Mouse (Mus musculus) hindbrain, embryonic 15.5 days (tissue): ENCODE measurements around the gene Plekho1. TPM values are rescaled to one million over a fixed set of nuclear protein-coding genes. Genes with fewer than 3 reads are reported as not detected.
"Not testable (repeated sequence)": the region's sequence is repeated elsewhere in the genome, so short reads cannot be mapped to it uniquely, and the experiment has no call there.

ENCODE experiments used
- ATAC-seq: fragments of 200-750 bp; cut with Nextera tagmentation; 2 replicates; pipeline ENCODE4 v1.8.0; 2017; ENCODE audit warnings: low read depth, moderate number of reproducible peaks, moderate TSS enrichment; ENCODE audit not compliant: low FRiP score
- H3K27ac ChIP-seq: fragments of 300-500 bp; sonication (generic); replicated peaks from 2 replicates; pipeline ENCODE4 v1.5.1; 2015; ENCODE audit warnings: mild to moderate bottlenecking, inconsistent platforms
- H3K27me3 ChIP-seq: fragments of 300-500 bp; sonication (generic); 2 replicates; pipeline ENCODE4 v1.6.1; 2015; ENCODE audit warnings: control low read depth, inconsistent platforms
- H3K36me3 ChIP-seq: fragments of 300-500 bp; sonication (generic); 2 replicates; pipeline ENCODE4 v1.6.1; 2015; ENCODE audit warnings: control low read depth, inconsistent platforms
- H3K4me1 ChIP-seq: fragments of 300-500 bp; sonication (generic); replicated peaks from 2 replicates; pipeline ENCODE4 v1.6.1; 2015; ENCODE audit warnings: control low read depth, inconsistent platforms
- H3K4me2 ChIP-seq: fragments of 300-500 bp; sonication (generic); 2 replicates; pipeline ENCODE4 v1.6.1; 2015; ENCODE audit warnings: moderate library complexity, mild to moderate bottlenecking, inconsistent platforms
- H3K4me3 ChIP-seq: fragments of 300-500 bp; sonication (generic); 2 replicates; pipeline ENCODE4 v1.5.1; 2015; ENCODE audit warnings: mild to moderate bottlenecking, inconsistent platforms
- H3K9ac ChIP-seq: fragments of 300-500 bp; sonication (generic); 2 replicates; pipeline ENCODE4 v1.6.1; 2015; ENCODE audit warnings: inconsistent platforms
- H3K9me3 ChIP-seq: fragments of 300-500 bp; sonication (generic); 2 replicates; pipeline ENCODE4 v1.6.1; 2016; ENCODE audit warnings: control low read depth, inconsistent platforms
- WGBS: fragments of 180-500 bp; shearing (Covaris S2); methylation state at CpG from one replicate; pipeline ENCODE4 v1.1.7; 2015; 5-methylcytosine and 5-hydroxymethylcytosine counted together
- polyA plus RNA-seq: library from polyadenylated mRNA; unstranded; fragments of >200 nt; fragmentation: Nextera tagmentation; extraction: Ambion mirVana; gene quantifications from 2 replicates; pipeline ENCODE4 v1.2.1, GENCODE M21; 2015

The Plekho1 gene
- polyA plus RNA-seq, 1 experiment from 2014 or later, result 49.5 TPM

- peak overlapping the region; percentile 29; the same call in 1 of the 2 replicates for H3K9ac ChIP-seq
- H3K36me3 ChIP-seq, result no peaks in the 10 kb centered on the region
- peak overlapping the region; percentile 53; the same call in 1 of the 2 replicates for H3K27ac ChIP-seq
- no peaks in the 10 kb centered on the region for H3K27me3 ChIP-seq
- H3K4me1 ChIP-seq, result peaks cover 10% of the 10 kb centered on the region
- peak overlapping the region; percentile 66 for H3K4me2 ChIP-seq
- no peak for ATAC-seq
- WGBS, result 74% methylated on average over 12 of the region's 12 CpGs
- H3K4me3 ChIP-seq, result peak overlapping the region; percentile 30
- no peaks in the 10 kb centered on the region for H3K9me3 ChIP-seq
Observed at GRCm38 (mm10) chr3:95972251-95972872, 23.4 kb downstream of the Plekho1 start.

- H3K27me3 ChIP-seq, H3K4me2 ChIP-seq, H3K9me3 ChIP-seq, H3K9ac ChIP-seq, H3K4me3 ChIP-seq, H3K36me3 ChIP-seq, ATAC-seq, H3K27ac ChIP-seq: not testable (repeated sequence)
- 58% methylated on average over 7 of the region's 7 CpGs for WGBS
- peaks cover 14% of the 10 kb centered on the region for H3K4me1 ChIP-seq
Observed at GRCm38 (mm10) chr3:95970661-95971060, 25.1 kb downstream of the Plekho1 start.

- H3K36me3 ChIP-seq, result no peaks in the 10 kb centered on the region
- no peak overlapping the region for H3K4me2 ChIP-seq
- no peak for ATAC-seq
- no peak overlapping the region for H3K4me3 ChIP-seq
- H3K27ac ChIP-seq, result no peak overlapping the region
- peaks cover 14% of the 10 kb centered on the region for H3K4me1 ChIP-seq
- no peak overlapping the region for H3K9ac ChIP-seq
- WGBS, result 77% methylated on average over 1 of the region's 1 CpGs
- no peaks in the 10 kb centered on the region for H3K9me3 ChIP-seq
- H3K27me3 ChIP-seq, result no peaks in the 10 kb centered on the region
Observed at GRCm38 (mm10) chr3:95969277-95969676, 26.5 kb downstream of the Plekho1 start.

- no peaks in the 10 kb centered on the region for H3K27me3 ChIP-seq
- WGBS, result 11% methylated on average over 7 of the region's 7 CpGs
- peak overlapping the region; percentile 24 for H3K4me3 ChIP-seq
- ATAC-seq, result 0 out of 2 replicates have a peak, but pooled peaks have one; percentile 73
- no peaks in the 10 kb centered on the region for H3K9me3 ChIP-seq
- H3K9ac ChIP-seq, result 0 out of 2 replicates have a peak overlapping the region, but pooled peaks have one; percentile 3
- no peak overlapping the region for H3K27ac ChIP-seq
- peak overlapping the region; percentile 56 for H3K4me2 ChIP-seq
- H3K4me1 ChIP-seq, result peaks cover 4% of the 10 kb centered on the region; the same call in 1 of the 2 replicates
- H3K36me3 ChIP-seq, result no peaks in the 10 kb centered on the region
Observed at GRCm38 (mm10) chr3:95965518-95966451, 30.0 kb downstream of the Plekho1 start.

GRCm38 (mm10) chr3:95963681-95964080 is 32.1 kb downstream of the Plekho1 start:
- no peak for ATAC-seq
- Histone ChIP-seq H3K9ac (no peak overlapping the region), H3K4me3 (no peak overlapping the region), H3K27ac (no peak overlapping the region), H3K4me2 (no peak overlapping the region), H3K27me3 (no peaks in the 10 kb centered on the region), H3K36me3 (no peaks in the 10 kb centered on the region), H3K9me3 (no peaks in the 10 kb centered on the region), H3K4me1 (peaks cover 4% of the 10 kb centered on the region; the same call in 1 of the 2 replicates)
- WGBS, result 41% methylated on average over 4 of the region's 4 CpGs

- H3K4me1 ChIP-seq, result peaks cover 4% of the 10 kb centered on the region; the same call in 1 of the 2 replicates
- no peak overlapping the region for H3K4me3 ChIP-seq
- H3K27me3 ChIP-seq, result no peaks in the 10 kb centered on the region
- no peak overlapping the region for H3K27ac ChIP-seq
- 43% methylated on average over 2 of the region's 2 CpGs for WGBS
- no peak overlapping the region for H3K9ac ChIP-seq
- no peaks in the 10 kb centered on the region for H3K36me3 ChIP-seq
- no peaks in the 10 kb centered on the region for H3K9me3 ChIP-seq
- ATAC-seq, result no peak
- H3K4me2 ChIP-seq, result no peak overlapping the region
Observed at GRCm38 (mm10) chr3:95963230-95963629, 32.6 kb downstream of the Plekho1 start.

- not testable (repeated sequence) for H3K27ac ChIP-seq, H3K9ac ChIP-seq, H3K27me3 ChIP-seq, H3K4me2 ChIP-seq, H3K36me3 ChIP-seq, ATAC-seq, H3K9me3 ChIP-seq, H3K4me1 ChIP-seq, H3K4me3 ChIP-seq
- WGBS, result 86% methylated on average over 8 of the region's 8 CpGs
Observed at GRCm38 (mm10) chr3:95962182-95962581, 33.6 kb downstream of the Plekho1 start.

GRCm38 (mm10) chr3:95959807-95960206 is 36.0 kb downstream of the Plekho1 start:
- Histone ChIP-seq H3K9ac (no peak overlapping the region), H3K27me3 (no peaks in the 10 kb centered on the region), H3K9me3 (no peaks in the 10 kb centered on the region), H3K36me3 (no peaks in the 10 kb centered on the region), H3K4me3 (no peak overlapping the region), H3K27ac (no peak overlapping the region), H3K4me2 (no peak overlapping the region), H3K4me1 (no peaks in the 10 kb centered on the region)
- no peak for ATAC-seq
- WGBS, result 93% methylated on average over 1 of the region's 1 CpGs

GRCm38 (mm10) chr3:95959082-95959481 is 36.7 kb downstream of the Plekho1 start:
- ATAC-seq, result no peak
- Histone ChIP-seq H3K27me3 (no peaks in the 10 kb centered on the region), H3K9ac (no peak overlapping the region), H3K4me3 (no peak overlapping the region), H3K4me2 (no peak overlapping the region), H3K9me3 (no peaks in the 10 kb centered on the region), H3K36me3 (no peaks in the 10 kb centered on the region), H3K4me1 (no peaks in the 10 kb centered on the region), H3K27ac (no peak overlapping the region)
- 77% methylated on average over 5 of the region's 5 CpGs for WGBS

GRCm38 (mm10) chr3:95957359-95958148 is 38.2 kb downstream of the Plekho1 start:
- Histone ChIP-seq H3K27me3 (no peaks in the 10 kb centered on the region), H3K36me3 (no peaks in the 10 kb centered on the region), H3K27ac (no peak overlapping the region), H3K4me2 (no peak overlapping the region), H3K9me3 (no peaks in the 10 kb centered on the region), H3K9ac (no peak overlapping the region), H3K4me1 (no peaks in the 10 kb centered on the region), H3K4me3 (no peak overlapping the region)
- ATAC-seq, result no peak
- WGBS, result 69% methylated on average over 8 of the region's 8 CpGs

GRCm38 (mm10) chr3:95955318-95955717 is 40.5 kb downstream of the Plekho1 start:
- WGBS, result 94% methylated on average over 5 of the region's 5 CpGs
- no peaks in the 10 kb centered on the region for H3K36me3 ChIP-seq
- ATAC-seq, result no peak
- no peak overlapping the region for H3K4me2 ChIP-seq
- no peak overlapping the region for H3K9ac ChIP-seq
- H3K4me1 ChIP-seq, result peaks cover 7% of the 10 kb centered on the region; the same call in 1 of the 2 replicates
- H3K27ac ChIP-seq, result no peak overlapping the region
- no peaks in the 10 kb centered on the region for H3K27me3 ChIP-seq
- no peaks in the 10 kb centered on the region for H3K9me3 ChIP-seq
- no peak overlapping the region for H3K4me3 ChIP-seq
